Mouse (Mus musculus) heart, adult 8-10 months (tissue): Measurements from ENCODE around the gene Nol12. TPM values are rescaled to one million over a fixed set of nuclear protein-coding genes. Genes with fewer than 3 reads are reported as not detected.

Source experiments
- DNase-seq: peaks from one replicate; pipeline ENCODE4 v3.0.0; 2022; ENCODE audit warnings: low spot score
- total RNA-seq, 4 experiments: library from RNA; stranded (reverse); gene quantifications; 2 replicates each; pipeline ENCODE4 v1.2.4; 2022

The Nol12 gene
- total RNA-seq, 4 experiments from 2014 or later = 14.7 to 17.9 (median 17.1) TPM

DNA sequence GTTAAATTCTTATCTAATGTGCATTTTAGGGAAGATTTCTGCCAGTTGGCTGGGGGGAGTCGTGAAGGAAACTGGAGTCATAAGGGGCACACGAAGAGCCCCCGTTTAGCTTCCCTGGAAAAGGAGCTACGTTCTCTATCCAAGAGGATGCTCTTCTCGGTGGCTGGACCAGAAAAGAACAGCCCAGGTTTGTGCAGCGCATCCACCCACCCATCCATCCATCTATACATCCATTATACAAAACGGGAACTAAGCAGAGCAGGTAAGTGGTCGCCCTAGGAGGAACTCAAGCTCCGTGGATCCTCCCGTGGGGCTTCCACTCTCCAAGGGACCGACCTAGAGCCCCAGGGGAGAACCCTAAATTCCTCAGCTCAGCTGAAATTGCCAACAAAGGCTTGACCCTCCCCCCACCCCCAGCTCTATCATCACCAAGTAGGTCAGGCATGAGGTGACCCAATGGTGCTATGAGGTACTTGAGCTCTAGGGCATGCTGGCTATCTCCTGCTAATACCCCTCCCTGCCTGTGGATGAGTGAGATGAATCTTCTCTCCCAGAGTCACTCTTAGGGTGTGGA is 13.5 kb downstream of the Nol12 start:
- no peak for DNase-seq

GRCm38 (mm10) chr15:78948883-78949282 is 14.2 kb downstream of the Nol12 start:
- DNase-seq = no peak

- DNase-seq = no peak
Observed at GRCm38 (mm10) chr15:78955663-78956062, 20.9 kb downstream of the Nol12 start.

DNA sequence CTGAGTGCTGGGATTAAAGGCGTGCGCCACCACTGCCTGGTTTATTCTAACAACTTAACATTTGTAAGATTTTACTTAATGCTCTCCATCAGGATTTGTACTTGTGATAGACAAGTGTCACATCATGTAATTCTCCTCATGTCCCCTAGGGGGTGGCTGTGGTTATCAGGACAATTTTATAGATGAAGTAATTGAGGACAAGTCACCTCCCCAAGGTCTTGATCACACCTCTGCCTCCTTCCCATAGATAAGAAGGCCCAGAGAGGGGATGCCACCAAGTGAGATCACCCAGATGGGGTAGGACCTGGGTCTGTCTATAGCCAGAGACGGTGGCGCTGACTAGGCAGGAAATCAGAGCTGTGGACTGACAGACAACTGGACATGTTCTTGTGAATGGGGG is 21.6 kb downstream of the Nol12 start:
- no peak for DNase-seq

DNA sequence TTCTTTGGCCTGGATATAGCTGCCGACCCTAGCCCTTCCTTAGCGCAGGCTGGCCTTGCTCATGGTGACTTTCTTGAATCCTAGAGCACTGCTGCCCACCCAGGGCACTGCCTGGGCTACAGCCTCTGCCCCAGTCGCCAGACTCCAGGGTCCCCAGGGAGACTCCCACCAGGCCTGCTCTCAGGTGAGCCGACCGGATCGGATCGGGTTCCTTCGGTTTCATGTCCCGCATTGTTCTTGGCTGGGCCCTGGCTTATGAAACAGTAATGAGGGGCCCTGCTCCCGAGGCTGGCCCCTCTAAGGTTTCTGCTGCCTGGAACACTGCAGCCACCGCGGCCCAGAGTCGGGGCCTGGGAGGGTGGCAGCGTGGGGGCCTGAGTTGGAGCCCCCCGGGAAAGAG is 22.3 kb downstream of the Nol12 start:
- DNase-seq = no peak

DNA sequence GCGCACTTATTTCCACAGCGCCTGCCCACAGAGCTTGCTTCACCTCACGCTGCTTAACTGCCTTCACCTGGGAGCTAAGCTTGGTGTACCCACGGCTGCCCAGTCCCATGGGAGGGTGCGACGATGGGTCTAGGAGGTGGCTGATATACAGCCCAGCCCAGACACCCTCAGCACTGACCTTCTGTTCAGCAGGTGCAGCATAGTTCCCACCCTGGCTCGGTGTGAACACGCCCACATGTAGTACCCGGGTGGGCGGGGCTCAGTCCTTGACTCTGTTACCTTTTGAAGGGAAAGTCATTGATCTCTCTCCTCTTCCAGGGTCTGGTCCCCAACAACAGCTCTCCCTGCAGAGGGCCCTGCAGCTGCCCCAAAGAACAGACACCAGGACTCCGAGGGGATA is 24.8 kb downstream of the Nol12 start:
- DNase-seq = no peak

- peak; percentile 57 for DNase-seq
Observed at GRCm38 (mm10) chr15:78960088-78960487, 25.4 kb downstream of the Nol12 start.

DNA sequence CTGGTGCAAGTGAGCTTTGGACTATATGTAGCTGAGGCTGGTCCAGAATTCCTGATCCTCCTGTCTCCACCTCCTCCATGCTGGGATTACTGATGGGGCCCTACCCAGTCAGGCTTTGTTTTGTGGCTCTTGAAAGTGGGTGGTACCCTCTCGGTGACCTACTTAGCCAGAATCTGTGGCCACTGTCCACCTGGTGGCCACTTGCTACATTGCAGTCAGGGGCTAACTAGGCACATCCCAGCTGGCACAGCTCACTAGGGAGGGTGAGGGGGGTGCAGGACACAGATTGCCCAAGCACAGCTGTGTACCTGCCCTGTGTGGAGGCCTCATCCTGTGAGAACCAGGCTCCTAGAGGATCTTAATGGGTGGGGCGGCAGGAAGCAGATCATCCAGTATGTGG is 28.2 kb downstream of the Nol12 start:
- peak; percentile 51 for DNase-seq

DNA sequence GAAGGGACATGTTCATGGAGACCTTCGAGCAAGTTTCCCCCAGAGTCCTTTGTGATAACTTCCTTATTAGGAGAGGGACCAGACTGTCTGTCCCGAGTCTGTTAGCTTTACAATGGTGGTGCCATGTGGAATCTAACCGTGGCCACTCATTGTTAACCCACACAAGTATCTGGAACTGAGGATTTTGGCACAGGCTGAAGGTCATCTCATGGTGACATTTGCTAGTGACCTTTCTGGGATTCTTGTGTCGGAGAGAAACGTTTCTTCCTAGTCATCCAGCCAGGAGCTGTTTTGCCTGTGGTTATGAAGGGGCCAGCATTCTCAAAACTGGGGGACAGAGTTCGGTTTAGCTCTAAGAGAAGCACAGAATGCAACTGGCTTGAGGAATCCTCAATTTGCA is 36.9 kb downstream of the Nol12 start:
- DNase-seq = no peak

DNA sequence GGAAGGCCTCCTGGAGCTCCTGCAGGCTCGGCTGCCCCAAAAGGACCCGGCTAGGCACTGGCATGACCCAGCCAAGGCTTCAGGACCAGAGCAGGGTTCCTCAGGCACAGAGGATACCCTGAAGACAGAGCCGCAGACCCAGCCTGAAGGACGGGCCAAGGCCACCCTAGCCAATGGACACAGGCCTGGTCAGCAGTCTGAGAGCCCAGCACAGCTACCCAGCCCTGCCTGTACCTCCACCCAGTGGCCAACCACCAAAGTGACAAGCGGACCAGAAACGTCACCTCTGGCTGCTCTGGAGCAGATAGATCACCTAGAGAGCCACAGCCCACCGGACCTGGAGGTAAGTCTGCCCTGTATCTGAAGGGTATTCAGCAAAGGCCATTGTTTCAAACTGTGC is 39.2 kb downstream of the Nol12 start:
- DNase-seq = no peak

DNA sequence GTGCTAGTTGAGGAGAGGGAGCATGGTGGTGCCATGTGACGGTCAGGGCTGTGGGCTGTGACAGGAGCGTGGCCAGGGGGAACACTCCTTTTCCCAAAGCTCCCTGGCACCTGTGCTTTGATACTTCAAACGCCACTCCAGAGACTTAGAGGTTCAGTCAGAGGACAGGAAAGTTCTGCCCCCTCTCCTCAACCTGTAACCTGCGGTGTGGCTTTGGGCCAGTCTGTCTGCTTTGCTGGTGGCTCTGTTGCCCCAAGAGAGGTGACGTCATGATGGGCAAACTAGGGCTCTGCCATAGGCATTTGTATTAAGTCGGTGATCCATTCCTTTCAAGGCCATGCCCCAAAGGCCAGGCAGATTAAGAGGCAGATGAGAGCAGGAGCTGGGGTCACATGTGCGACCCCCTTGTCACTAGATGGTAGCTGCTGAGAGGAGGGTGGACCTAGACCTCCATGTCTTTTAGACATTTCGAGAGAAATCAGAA is 43.0 kb downstream of the Nol12 start:
- DNase-seq = no peak

DNA sequence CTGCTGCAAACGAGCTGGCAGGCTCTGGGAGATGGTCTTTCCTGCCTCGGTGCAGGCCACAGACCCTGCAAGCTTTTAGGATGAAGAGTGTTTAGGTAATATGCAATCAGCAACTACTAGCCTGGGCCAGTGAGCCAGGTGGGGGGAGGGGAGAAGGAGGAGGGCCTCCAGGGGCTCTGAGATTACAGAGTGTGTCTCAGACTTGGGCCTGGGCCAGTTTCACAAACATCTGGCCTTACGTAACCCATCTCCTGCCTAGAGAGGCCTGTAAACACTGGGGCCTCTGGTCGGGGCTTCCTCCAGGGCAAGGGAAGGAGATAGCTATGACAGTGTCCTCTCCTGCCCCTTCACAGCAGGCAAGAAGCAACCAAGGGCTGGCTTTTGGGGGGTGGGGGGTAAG is 44.1 kb downstream of the Nol12 start:
- peak; percentile 82 for DNase-seq

DNA sequence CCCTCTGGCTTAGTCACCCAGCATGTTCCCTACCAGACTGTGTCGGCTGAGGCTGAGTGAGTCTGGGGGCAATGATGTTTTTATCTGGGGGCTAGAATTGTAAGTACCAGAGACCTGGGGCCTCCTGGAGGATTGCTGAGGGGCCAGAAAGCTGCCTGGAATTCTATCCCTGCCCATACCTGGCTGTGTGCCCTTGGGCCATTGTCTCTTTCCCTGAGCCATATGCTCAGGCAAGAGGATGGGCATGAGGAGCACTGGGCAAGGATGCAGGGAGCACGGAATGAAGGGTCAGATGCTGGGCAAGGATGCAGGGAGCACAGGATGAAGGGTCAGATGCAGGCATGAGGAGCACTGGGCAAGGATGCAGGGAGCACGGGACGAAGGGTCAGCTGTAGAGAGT is 45.4 kb downstream of the Nol12 start:
- DNase-seq = no peak

DNA sequence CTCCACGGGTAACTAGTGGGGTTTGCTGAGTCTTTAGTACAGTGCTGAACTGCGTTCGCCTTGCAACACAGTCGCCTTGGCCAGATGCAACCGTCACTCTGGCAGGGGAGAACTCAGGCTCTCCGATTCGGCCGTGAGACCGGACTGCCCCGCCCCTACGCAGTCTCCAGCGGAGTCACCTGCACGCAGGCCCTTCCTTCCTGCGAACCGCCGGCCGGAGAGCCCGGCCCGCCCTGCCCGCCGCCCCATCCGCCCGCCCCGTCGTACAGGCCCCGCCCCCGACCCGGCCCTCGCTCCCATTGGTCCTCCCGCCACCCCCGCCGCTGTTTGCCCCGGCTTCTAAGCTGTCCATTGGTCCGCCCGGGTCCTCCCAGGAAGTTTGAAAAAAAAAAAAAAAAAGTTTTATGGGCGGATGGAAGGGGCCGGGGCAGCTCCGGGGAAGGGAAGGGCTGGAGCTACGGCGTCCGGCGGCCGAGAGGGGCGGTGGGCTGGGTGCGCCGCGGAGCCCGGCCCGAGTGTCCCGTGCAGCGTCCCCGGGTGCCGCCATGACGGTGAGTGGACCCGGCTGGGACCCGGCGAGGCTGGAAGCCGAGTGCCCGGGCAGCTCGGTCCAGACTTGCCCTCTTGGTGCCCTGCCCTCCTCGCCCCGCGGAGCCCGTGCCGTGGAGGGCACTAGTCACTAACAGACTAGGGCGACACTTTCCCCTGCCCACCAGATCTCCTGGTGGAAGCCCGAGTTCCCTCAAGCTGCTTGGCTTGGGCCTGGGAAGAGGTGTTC is 48.1 kb downstream of the Nol12 start:
- DNase-seq = peak; percentile 87

DNA sequence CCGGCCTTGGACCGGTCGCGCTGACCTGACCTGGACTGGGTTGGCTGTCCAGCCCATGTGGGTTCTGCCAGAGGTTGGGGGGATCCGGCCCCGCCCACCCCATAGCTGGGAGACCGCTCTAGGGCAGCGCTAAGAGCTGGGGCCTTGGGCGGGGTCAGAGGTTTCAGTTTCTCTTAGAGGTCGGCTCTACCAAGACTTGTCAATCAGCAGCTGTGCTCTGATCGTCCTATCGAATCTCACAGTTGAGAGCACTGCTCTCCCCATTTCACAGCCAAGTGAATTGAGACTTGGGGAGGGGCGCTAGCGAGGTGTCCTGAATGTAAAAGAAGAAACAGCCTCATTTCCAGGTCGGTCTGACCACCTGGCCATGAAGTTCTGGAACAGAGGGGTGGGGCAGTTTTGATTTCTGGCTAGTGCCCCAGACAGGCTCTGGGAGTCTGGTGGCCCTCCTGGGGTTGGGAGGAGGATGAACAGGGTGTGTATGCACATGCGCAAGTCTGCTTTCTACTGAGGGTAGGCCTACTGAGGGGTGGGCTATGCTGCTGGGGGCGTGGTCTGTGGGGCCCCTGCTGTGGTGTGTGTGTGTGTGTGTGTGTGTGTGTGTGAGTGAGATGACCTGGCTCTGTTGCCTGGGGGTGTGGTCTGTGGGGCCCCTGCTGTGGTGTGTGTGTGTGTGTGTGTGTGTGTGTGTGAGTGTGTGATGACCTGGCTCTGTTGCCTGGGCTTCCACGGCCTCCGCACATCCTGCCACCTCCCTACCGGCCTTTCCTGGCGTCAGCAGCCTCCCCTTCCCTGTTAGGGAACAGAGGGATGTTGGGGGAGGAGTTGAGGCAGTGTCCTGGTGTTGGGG is 48.9 kb downstream of the Nol12 start:
- DNase-seq = peak; percentile 67

- DNase-seq = no peak
Observed at GRCm38 (mm10) chr15:78984286-78984778, 49.6 kb downstream of the Nol12 start.

GRCm38 (mm10) chr15:78986536-78987220 is 51.9 kb downstream of the Nol12 start:
- no peak for DNase-seq

GRCm38 (mm10) chr15:78988499-78988971 is 53.8 kb downstream of the Nol12 start:
- peak; percentile 21 for DNase-seq

- DNase-seq = no peak
Observed at GRCm38 (mm10) chr15:78989152-78990092, 54.7 kb downstream of the Nol12 start.

DNA sequence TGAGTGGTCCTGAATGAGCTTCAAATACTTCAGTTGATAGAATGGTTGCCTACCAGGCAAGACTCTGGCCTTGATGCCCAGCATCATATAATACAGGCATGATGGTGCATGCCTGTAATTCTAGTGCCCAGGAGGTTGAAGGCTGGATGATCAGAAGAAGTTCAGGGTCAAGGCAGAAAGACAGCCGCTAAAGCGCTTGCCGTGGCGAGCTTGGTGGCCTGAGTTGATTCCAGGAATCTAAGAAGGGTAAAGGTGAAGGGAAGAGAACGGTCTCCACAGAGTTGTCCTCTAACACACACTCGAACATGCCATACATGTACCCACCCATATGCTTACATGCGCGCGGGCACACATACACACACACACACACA is 55.3 kb downstream of the Nol12 start:
- no peak for DNase-seq
